In genomic region chr1:82437273-82437672, GRCm38 (mm10) we compare ENCODE assay signal across 27 mouse cellular contexts.
"Had no signal": no experiment of that assay in that cellular context is flagged by ENCODE, and none has a peak within 500 bp of the region (broad histone marks: within the 10 kb centered on the region; RNA-seq: fewer than 3 reads in every experiment).

No protein-coding gene starts in this region.

- H3K9ac ChIP-seq: heart, embryonic 12.5 days; hindbrain, embryonic 12.5 days; hindbrain, embryonic 14.5 days; intestine, embryonic 15.5 days; limb, embryonic 12.5 days; liver, embryonic 13.5 days; liver, embryonic 15.5 days had no signal

- H3K4me2 ChIP-seq: heart, embryonic 12.5 days; hindbrain, embryonic 12.5 days; hindbrain, embryonic 14.5 days; intestine, embryonic 15.5 days; limb, embryonic 12.5 days; liver, embryonic 11.5 days; liver, embryonic 13.5 days; liver, embryonic 15.5 days had no signal

- H3K4me3 ChIP-seq: gastrocnemius, adult 2 months; heart, embryonic 10.5 days; heart, embryonic 12.5 days; hindbrain, embryonic 10.5 days; hindbrain, embryonic 12.5 days; intestine, embryonic 15.5 days; layer of hippocampus, adult 2 months; left cerebral cortex, adult 2 months; limb, embryonic 10.5 days; limb, embryonic 12.5 days; liver, embryonic 13.5 days; liver, embryonic 15.5 days had no signal

- H3K36me3 ChIP-seq: heart, embryonic 10.5 days; heart, embryonic 12.5 days; hindbrain, embryonic 10.5 days; hindbrain, embryonic 12.5 days; intestine, embryonic 15.5 days; limb, embryonic 10.5 days; limb, embryonic 12.5 days; liver, embryonic 13.5 days; liver, embryonic 15.5 days had no signal

- ATAC-seq: inflammation-experienced regulatory T-cells, adult 6 months; intestine, embryonic 15.5 days; intestine, postnatal 0 days had no signal

- H3K4me1 ChIP-seq: intestine, embryonic 15.5 days; limb, embryonic 12.5 days; liver, embryonic 13.5 days; liver, embryonic 15.5 days had no signal

- H3K9me3 ChIP-seq: heart, embryonic 10.5 days; heart, embryonic 12.5 days; hindbrain, embryonic 10.5 days; hindbrain, embryonic 12.5 days; intestine, embryonic 15.5 days; limb, embryonic 10.5 days; limb, embryonic 12.5 days; liver, embryonic 13.5 days; liver, embryonic 15.5 days had no signal

- H3K27me3 ChIP-seq: hindbrain, embryonic 12.5 days; intestine, embryonic 15.5 days; limb, embryonic 12.5 days; liver, embryonic 13.5 days; liver, embryonic 15.5 days had no signal

- DNase-seq: gastrocnemius, adult 2 months; gastrocnemius, postnatal 10 days; gastrocnemius, postnatal 25 days; heart, adult 18-20 months; heart, postnatal 10 days; heart, postnatal 4 days; kidney, adult 18-20 months; kidney, adult 8-10 months; kidney, postnatal 10 days; kidney, postnatal 25 days; kidney, postnatal 4 days; liver; liver, embryonic 13.5 days had no signal

- H3K27ac ChIP-seq: gastrocnemius, adult 2 months; heart, embryonic 10.5 days; hindbrain, embryonic 10.5 days; hindbrain, embryonic 12.5 days; hindbrain, embryonic 14.5 days; intestine, embryonic 15.5 days; layer of hippocampus, adult 2 months; left cerebral cortex, adult 2 months; limb, embryonic 10.5 days; limb, embryonic 12.5 days; liver, embryonic 13.5 days; liver, embryonic 15.5 days had no signal
